Mouse (Mus musculus): ENCODE data around the gene Uox.

- TF ChIP-seq CTCF (IDR thresholded peaks at IDR 0.05; ENCODE audit: low read depth) (no peak), EP300 (IDR thresholded peaks at IDR 0.05; ENCODE audit: low read depth) (no peak)
These were observed 713 bp downstream of the Uox start for GRCm38 (mm10) chr3:146570939-146571338.
